Mouse (Mus musculus) megakaryocyte, embryonic 14.5 days (primary cell): ENCODE results near the gene Sapcd2. TPM values are rescaled to one million over a fixed set of nuclear protein-coding genes. Genes with fewer than 3 reads are reported as not detected.

Source experiments
- H3K27me3 ChIP-seq: replicated peaks from 2 replicates; pipeline ENCODE3; 2012; ENCODE audit warnings: inconsistent platforms
- H3K36me3 ChIP-seq: replicated peaks from 2 replicates; pipeline ENCODE3; 2012; ENCODE audit warnings: low read length, inconsistent platforms, mixed read lengths
- H3K4me1 ChIP-seq: 2 replicates; pipeline ENCODE4 v1.6.1; 2012; ENCODE audit warnings: inconsistent platforms
- H3K4me3 ChIP-seq: replicated peaks from 2 replicates; pipeline ENCODE3; 2012; ENCODE audit warnings: moderate library complexity, mild to moderate bottlenecking, inconsistent platforms
- H3K9me3 ChIP-seq: 2 replicates; pipeline ENCODE4 v1.6.1; 2012; ENCODE audit warnings: inconsistent platforms
- FLI1 ChIP-seq: IDR thresholded peaks from 2 replicates; pipeline ENCODE4 v1.6.1; 2012; ENCODE audit warnings: low read length, inconsistent platforms, mixed read lengths
- GATA1 ChIP-seq: IDR thresholded peaks from 3 replicates; pipeline ENCODE4 v1.6.1; 2012; ENCODE audit warnings: mixed read lengths, low read length, inconsistent platforms, borderline replicate concordance
- polyA plus RNA-seq: library from polyadenylated mRNA; stranded (reverse); fragments of >175 nt; gene quantifications from 2 replicates; pipeline ENCODE4 v1.2.3, GENCODE M21; 2012; ENCODE audit warnings: low replicate concordance; ENCODE audit not compliant: insufficient read depth

Gene Sapcd2
- polyA plus RNA-seq, 1 experiment: 29.9 TPM

DNA sequence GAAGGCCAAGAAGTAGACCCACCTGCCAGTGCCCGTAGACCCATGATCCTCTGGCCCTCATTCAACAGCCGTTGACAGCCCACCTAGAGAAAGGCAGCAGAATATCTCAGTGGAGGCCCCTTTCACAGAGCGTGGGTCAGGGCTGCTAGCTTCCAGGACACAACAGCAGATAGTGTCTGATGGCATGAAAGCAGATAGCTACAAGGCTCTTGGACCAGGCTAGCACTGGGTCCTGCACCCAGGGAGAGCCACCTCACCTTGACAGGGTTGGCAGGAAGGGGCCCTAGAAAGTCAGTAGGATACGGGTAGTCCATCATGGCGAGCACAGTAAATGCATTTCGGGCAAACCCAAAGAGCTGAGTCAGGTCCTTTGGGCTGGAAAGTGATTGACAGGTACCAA lies 17.9 kb upstream of the Sapcd2 start:
- H3K4me3 ChIP-seq: no peak overlapping the region
- TF ChIP-seq FLI1 (no peak), GATA1 (no peak)
- H3K36me3 ChIP-seq: peaks cover 61% of the 10 kb centered on the region
- H3K9me3 ChIP-seq: no peaks in the 10 kb centered on the region
- H3K4me1 ChIP-seq: peaks cover 37% of the 10 kb centered on the region
- H3K27me3 ChIP-seq: no peaks in the 10 kb centered on the region

DNA sequence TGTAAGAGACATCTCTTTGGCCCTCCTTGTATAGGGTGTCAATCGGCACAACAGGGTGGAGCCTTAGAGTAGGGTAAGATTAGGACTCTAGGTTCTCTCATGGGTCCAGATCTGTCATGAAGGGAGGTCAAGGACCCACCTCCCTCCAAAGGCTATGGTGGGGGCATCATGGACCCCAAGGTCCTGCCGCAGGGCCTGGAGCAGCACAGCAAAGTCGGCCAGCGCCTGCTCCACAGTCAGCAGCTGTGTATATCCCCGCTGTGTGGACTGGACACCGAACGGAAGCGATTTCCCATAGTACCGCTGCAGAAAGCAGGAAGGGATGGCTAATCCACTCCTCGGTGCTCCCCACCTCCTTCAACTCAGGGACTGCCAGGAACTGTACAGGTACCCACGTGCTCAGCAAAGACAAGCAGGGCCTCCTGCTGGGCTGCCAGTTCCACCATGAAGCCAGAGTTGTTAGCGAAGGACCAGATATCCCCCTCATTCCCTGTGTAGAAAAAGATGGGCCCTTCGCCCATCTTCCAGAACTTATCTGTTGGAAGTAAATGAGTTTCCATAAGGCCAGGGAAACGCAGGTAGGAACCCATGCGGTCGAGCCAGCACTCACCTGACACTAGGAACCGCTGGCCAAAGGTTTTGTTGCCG lies 16.6 kb upstream of the Sapcd2 start:
- Histone ChIP-seq H3K4me3 (peak overlapping the region; percentile 98), H3K27me3 (no peaks in the 10 kb centered on the region), H3K36me3 (peaks cover 60% of the 10 kb centered on the region), H3K9me3 (no peaks in the 10 kb centered on the region), H3K4me1 (peaks cover 47% of the 10 kb centered on the region)
- no peak for TF ChIP-seq FLI1
- no peak for TF ChIP-seq GATA1

DNA sequence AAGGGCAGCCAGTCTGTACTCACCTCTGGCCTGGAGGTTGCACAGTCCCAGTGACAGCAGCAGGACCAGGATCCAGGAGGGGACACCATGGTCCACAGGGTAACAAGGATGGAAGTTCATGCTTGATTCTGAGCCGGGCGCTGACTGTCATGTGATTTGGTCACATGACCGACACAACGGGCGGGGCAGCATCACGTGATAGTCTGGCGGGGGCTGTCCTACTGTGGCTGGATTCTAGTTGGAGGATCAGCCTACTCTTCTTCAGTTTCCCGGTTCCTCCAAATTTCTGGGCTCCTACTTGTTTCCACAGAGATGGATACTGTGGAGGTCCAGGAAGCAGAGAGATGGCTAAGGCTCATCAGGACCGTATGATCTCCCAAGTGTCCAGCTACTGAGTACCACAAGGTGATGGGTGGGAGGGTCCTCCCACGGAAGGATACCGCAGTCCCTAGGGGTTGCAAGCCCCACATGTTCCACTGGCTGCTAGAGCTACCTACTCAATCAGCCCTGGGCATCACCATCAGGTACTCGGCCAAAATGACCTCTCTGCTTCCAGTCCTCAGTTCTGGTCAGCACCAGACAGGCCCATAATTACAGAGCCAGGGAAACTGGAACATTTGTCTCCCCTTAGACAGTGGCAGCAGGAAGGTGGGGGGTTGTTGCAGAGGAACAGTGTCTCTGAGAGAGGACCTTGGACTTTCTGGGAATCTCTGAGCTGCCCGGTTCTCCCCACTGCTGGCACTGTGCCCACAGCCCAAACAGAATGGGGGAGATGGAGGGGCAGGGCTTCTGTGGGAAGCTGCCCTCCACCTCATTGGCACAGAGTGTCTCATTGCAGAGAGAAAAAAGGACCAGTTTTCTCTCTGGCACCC lies 15.7 kb upstream of the Sapcd2 start, which contains the start of gene Dpp7:
Dpp7 (minus strand) TSS at position 152 of the 872 bp plus-strand sequence.
- TF ChIP-seq GATA1: no peak
- no peak for TF ChIP-seq FLI1
- Histone ChIP-seq H3K27me3 (no peaks in the 10 kb centered on the region), H3K4me1 (peaks cover 47% of the 10 kb centered on the region), H3K36me3 (peaks cover 60% of the 10 kb centered on the region), H3K4me3 (peak within 1 kb of the TSS; percentile 98), H3K9me3 (no peaks in the 10 kb centered on the region)

DNA sequence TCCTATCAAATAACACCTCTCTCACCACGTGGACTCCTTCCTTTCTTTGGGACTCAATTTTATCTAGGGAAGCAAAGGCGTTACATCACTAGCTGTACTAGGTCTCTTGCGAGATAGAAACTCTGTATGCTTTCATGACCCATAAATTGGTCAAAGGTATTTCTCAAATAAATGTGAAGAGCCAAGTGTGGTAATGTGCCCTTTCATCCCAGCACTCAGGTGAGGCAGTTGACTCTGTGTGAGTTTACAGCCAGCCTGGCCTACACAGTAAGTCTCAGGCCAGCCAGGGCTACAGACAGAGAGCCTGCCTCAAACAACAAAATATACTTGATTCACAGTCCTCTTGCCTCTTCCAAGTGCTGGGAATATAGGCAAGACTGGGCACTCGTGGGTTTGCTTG lies 12.3 kb upstream of the Sapcd2 start:
- H3K4me1 ChIP-seq: peaks cover 53% of the 10 kb centered on the region
- no peaks in the 10 kb centered on the region for H3K9me3 ChIP-seq
- peaks cover 14% of the 10 kb centered on the region for H3K27me3 ChIP-seq

DNA sequence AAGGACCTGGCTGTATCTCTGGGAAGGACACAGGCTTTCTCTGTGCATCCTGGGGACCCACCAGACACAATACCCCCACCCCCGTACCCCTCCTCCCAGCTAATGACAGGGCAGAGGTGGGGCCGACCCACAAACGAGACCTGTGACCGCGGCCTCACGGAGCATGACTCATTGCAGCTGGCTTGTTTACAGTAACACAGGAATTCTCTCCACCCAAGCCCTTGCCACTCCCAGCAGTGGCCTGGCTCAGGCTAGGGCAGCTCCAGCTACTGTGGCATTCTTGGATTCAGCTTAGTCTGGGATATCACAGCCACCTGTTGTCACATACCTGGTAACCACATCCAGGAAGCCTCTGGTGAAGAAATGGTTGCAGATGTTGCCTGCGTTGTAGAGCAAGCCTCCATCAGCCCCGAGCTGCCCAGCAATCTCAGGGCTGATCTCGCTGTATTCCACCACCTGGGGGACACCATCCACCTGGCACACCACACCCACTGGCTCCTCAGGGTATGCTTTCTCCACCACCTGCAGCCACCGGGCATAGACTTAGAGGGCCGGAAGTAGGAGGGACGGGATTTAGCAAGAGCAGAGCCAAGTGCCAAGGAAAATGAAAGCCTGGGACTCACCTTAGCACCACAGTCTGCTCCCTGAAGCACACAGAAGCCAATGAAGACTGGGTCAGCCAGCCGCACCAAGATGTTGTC lies 8.5 kb upstream of the Sapcd2 start:
- H3K36me3 ChIP-seq: peaks cover 56% of the 10 kb centered on the region

More for the DNA sequence above, 12.3 kb upstream of the Sapcd2 start:
- TF ChIP-seq GATA1: no peak
- no peak for TF ChIP-seq FLI1
- Histone ChIP-seq H3K36me3 (peaks cover 58% of the 10 kb centered on the region), H3K4me3 (no peak overlapping the region)

DNA sequence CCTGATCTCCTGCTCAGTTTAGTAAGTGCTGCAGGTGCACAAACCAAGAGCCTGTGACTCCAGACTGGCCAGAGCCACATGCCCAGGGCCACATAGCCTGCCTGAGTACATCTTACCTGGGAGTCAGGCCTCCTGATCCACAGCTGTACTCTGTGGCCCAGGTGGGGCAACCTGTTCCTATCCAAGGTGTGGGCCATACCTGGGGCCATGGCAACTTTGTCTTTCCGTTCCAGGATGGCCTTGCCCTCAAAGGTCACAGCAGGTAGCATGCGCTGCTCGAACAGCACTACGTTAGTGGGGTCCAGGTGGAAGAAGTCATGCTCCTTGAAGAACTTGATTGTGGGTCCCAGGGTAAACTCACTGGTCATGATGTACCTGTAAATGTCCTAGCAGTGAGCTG lies 7.8 kb upstream of the Sapcd2 start:
- Histone ChIP-seq H3K4me3 (peak overlapping the region; percentile 95), H3K9me3 (no peaks in the 10 kb centered on the region), H3K27me3 (peaks cover 36% of the 10 kb centered on the region), H3K36me3 (peaks cover 53% of the 10 kb centered on the region), H3K4me1 (peaks cover 40% of the 10 kb centered on the region)
- TF ChIP-seq FLI1 (no peak), GATA1 (no peak)

More for the DNA sequence above, 8.5 kb upstream of the Sapcd2 start:
- H3K9me3 ChIP-seq: no peaks in the 10 kb centered on the region
- TF ChIP-seq GATA1: no peak
- TF ChIP-seq FLI1: no peak
- peaks cover 40% of the 10 kb centered on the region for H3K4me1 ChIP-seq
- H3K4me3 ChIP-seq: peak overlapping the region; percentile 95
- peaks cover 33% of the 10 kb centered on the region for H3K27me3 ChIP-seq

DNA sequence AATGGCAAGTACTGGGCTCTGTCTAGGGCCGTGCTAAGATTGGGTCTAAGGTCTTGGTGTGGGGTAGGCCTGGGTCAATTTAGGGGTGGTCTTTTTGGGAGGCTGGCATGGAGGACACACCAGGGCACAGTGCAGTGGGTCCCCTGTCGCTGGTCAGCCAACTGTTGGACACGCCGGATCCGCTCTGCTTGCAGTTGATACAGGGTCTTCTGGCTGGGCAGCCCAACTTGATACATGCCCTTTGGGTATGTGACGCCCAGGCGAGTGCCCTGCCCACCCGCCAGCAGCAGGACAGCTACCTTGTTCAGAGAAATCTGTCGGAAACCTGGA lies 7.4 kb upstream of the Sapcd2 start:
- peaks cover 36% of the 10 kb centered on the region for H3K27me3 ChIP-seq
- peak overlapping the region; percentile 95 for H3K4me3 ChIP-seq
- peaks cover 50% of the 10 kb centered on the region for H3K36me3 ChIP-seq
- H3K9me3 ChIP-seq: no peaks in the 10 kb centered on the region
- H3K4me1 ChIP-seq: peaks cover 37% of the 10 kb centered on the region
- TF ChIP-seq GATA1 (no peak), FLI1 (no peak)

DNA sequence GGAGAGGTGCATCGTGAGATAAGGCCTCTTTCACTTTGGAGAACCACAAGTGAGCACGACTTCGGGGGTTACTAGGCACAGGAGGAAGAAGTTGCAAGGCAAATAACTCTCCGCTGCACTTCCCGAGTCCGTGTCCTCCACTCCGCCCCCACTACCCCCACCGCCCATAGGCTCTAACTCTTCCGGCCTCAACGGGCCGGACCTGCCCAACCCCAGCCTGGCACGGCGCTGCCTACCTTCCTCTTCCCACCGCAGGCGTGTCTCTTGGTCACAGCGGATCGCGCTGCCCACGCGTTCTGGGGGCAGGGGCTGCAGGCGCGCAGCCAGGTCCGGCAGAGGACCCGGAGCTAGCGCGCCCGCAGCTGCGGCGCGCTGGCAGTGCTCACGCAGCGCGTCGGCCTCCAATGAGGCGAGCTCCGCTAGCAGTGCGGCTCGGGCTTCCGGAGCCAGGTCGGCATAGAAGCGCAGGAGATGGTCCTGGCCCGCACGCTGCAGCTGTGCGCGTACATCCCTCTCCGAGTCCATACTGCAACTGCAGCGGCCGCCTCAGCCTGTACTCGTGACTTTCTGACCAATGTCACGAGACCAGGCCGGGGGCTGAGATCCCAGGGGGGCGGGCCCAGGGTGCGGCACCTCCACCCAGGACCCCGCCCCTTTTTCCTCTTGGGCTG lies 6.9 kb upstream of the Sapcd2 start, which contains the start of gene Uap1l1:
Uap1l1 (minus strand) TSS at position 592 of the 671 bp plus-strand sequence.
- H3K36me3 ChIP-seq: peaks cover 45% of the 10 kb centered on the region
- H3K27me3 ChIP-seq: peaks cover 36% of the 10 kb centered on the region
- H3K4me1 ChIP-seq: peaks cover 37% of the 10 kb centered on the region
- no peak for TF ChIP-seq GATA1
- TF ChIP-seq FLI1: no peak
- H3K9me3 ChIP-seq: no peaks in the 10 kb centered on the region
- peak within 1 kb of the TSS; percentile 95 for H3K4me3 ChIP-seq

DNA sequence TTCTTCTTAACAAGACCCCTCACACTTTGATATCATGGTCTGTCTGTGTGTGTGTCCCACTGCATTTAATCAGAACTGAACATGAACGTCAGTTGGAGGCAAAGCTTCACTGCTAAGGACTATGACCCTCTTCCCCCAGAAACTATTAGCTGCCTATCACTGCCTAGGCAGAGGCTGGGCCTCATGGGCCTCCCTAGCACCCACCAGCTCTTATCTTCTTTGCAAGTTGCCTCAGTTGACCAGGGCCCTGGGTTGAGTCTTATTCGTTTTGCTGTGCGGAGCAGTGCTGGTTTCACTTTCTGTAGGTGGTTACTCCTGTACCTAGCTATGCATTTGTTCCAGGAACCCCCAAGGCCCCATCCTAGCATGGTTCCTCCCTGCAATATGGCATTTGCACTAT lies 2.1 kb upstream of the Sapcd2 start:
- Histone ChIP-seq H3K36me3 (peaks cover 5% of the 10 kb centered on the region), H3K9me3 (no peaks in the 10 kb centered on the region), H3K4me3 (peak overlapping the region; percentile 14), H3K4me1 (peaks cover 62% of the 10 kb centered on the region), H3K27me3 (peaks cover 22% of the 10 kb centered on the region)
- TF ChIP-seq GATA1 (no peak), FLI1 (no peak)
